Comparison of ENCODE assay signal across 29 mouse cellular contexts in the genomic region with DNA sequence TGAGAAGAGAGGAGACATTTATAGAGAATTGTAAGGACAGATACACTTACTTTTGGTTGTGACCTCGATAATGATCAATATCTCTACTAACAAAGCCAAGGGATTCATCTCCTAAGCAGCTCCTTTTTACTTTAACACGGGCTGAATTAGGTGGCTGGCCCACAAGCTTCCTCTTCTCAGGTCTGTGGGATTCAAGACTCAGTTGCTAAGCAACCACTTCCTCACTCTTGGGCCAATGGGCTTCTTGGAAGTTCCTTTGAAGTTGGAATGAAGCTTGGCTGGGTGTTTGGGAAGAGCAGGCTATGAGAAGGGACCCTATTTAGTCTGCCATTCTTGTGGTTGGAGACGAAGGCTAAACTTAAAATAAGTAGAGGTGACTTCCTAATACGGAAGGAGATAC. TPM values are rescaled to one million over a fixed set of nuclear protein-coding genes. Genes with fewer than 3 reads are reported as not detected.
DNase-seq lines count a peak whose midpoint lies in the region; ATAC-seq and TF ChIP-seq lines count a peak whose summit lies in the region.
"Had no signal": no experiment of that assay in that cellular context is flagged by ENCODE, and none has a peak within 500 bp of the region (broad histone marks: within the 10 kb centered on the region; RNA-seq: fewer than 3 reads in every experiment).

A gene (minus strand): TSS at position 182 of the 400 bp plus-strand sequence.

- no peak within 1 kb of the TSS for H3K4me2 ChIP-seq in embryonic facial prominence, embryonic 11.5 days (ENCODE audit: low read depth, low read length)
- H3K4me2 ChIP-seq: embryonic facial prominence, embryonic 12.5 days; forebrain, embryonic 12.5 days; heart, embryonic 12.5 days; limb, embryonic 15.5 days; neural tube, embryonic 12.5 days had no signal

- H3K27me3 ChIP-seq in embryonic facial prominence, embryonic 11.5 days (ENCODE audit: control insufficient read depth, insufficient read depth, low read length): no peaks in the 10 kb centered on the region
- H3K27me3 ChIP-seq in embryonic facial prominence, embryonic 10.5 days (replicated peaks; ENCODE audit: low read depth, poor library complexity, severe bottlenecking): no peaks in the 10 kb centered on the region
- no peaks in the 10 kb centered on the region for H3K27me3 ChIP-seq in testis, adult 2 months (ENCODE audit: control insufficient read depth, insufficient read depth, low read length)
- H3K27me3 ChIP-seq: embryonic facial prominence, embryonic 12.5 days; heart, embryonic 12.5 days; limb, embryonic 15.5 days; neural tube, embryonic 12.5 days had no signal

- DNase-seq in embryonic facial prominence, embryonic 11.5 days (ENCODE audit: low spot score): peak; percentile 33
- no peak for DNase-seq in embryonic facial prominence, embryonic 10.5 days (ENCODE audit: low spot score)
- DNase-seq in testis, postnatal 10 days (ENCODE audit: low spot score): no peak
- DNase-seq in forelimb bud, embryonic 11.5 days (ENCODE audit: low read depth, low spot score): peak; percentile 13
- no peak for DNase-seq in right cerebral cortex, adult 18-20 months
- no peak for DNase-seq in urinary bladder, postnatal 36 days (ENCODE audit: low spot score in 2 of 2)
- DNase-seq: adrenal gland, postnatal 36 days; cerebellum, adult 11-12 months; cerebellum, postnatal 10 days; gastrocnemius, postnatal 10 days; heart, adult 18-20 months; heart, postnatal 10 days; kidney, postnatal 25 days; lung, postnatal 4 days; thymus, postnatal 36 days had no signal

- H3K9ac ChIP-seq in embryonic facial prominence, embryonic 11.5 days (replicated peaks; ENCODE audit: low read length): no peak within 1 kb of the TSS
- H3K9ac ChIP-seq: embryonic facial prominence, embryonic 12.5 days; forebrain, embryonic 12.5 days; heart, embryonic 12.5 days; limb, embryonic 15.5 days; liver, embryonic 14.5 days; neural tube, embryonic 12.5 days had no signal

- no peak for TF ChIP-seq POLR2A in testis, adult 2 months (IDR thresholded peaks at IDR 0.05; ENCODE audit: control insufficient read depth, low read depth, low read length)

- 45% methylated on average over 4 of the region's 4 CpGs for whole genome bisulfite sequencing in embryonic facial prominence, embryonic 11.5 days
- 36% methylated on average over 4 of the region's 4 CpGs for WGBS in embryonic facial prominence, embryonic 10.5 days

- no peak for ATAC-seq in embryonic facial prominence, embryonic 11.5 days (replicated peaks; ENCODE audit: insufficient number of reproducible peaks, low FRiP score, low TSS enrichment, low read depth)
- ATAC-seq: hindbrain, postnatal 0 days; intestine, embryonic 16.5 days had no signal

- H3K27ac ChIP-seq in embryonic facial prominence, embryonic 11.5 days (replicated peaks; ENCODE audit: low read depth, low read length): no peak within 1 kb of the TSS
- H3K27ac ChIP-seq in embryonic facial prominence, embryonic 10.5 days (replicated peaks): no peak within 1 kb of the TSS
- H3K27ac ChIP-seq in testis, adult 2 months (ENCODE audit: control insufficient read depth, insufficient read depth, low read depth, low read length): no peak within 1 kb of the TSS; the same call in 1 of the 2 replicates
- H3K27ac ChIP-seq: embryonic facial prominence, embryonic 12.5 days; forebrain, embryonic 12.5 days; hindbrain, postnatal 0 days; limb, embryonic 15.5 days; liver, embryonic 14.5 days; neural tube, embryonic 12.5 days had no signal

- no peaks in the 10 kb centered on the region for H3K9me3 ChIP-seq in embryonic facial prominence, embryonic 11.5 days (replicated peaks; ENCODE audit: control insufficient read depth, low read length)
- no peaks in the 10 kb centered on the region for H3K9me3 ChIP-seq in embryonic facial prominence, embryonic 10.5 days
- H3K9me3 ChIP-seq: embryonic facial prominence, embryonic 12.5 days; forebrain, embryonic 12.5 days; heart, embryonic 12.5 days; limb, embryonic 15.5 days; neural tube, embryonic 12.5 days had no signal

- no peak within 1 kb of the TSS for H3K4me3 ChIP-seq in embryonic facial prominence, embryonic 11.5 days (ENCODE audit: low read depth, low read length)
- no peak within 1 kb of the TSS for H3K4me3 ChIP-seq in embryonic facial prominence, embryonic 10.5 days
- H3K4me3 ChIP-seq in testis, adult 2 months (ENCODE audit: control insufficient read depth, low read depth, low read length): peak within 1 kb of the TSS; percentile 42
- H3K4me3 ChIP-seq: embryonic facial prominence, embryonic 12.5 days; erythroblast, embryonic 14.5 days; forebrain, embryonic 12.5 days; heart, embryonic 12.5 days; limb, embryonic 15.5 days; neural tube, embryonic 12.5 days had no signal

- no peaks in the 10 kb centered on the region for H3K36me3 ChIP-seq in embryonic facial prominence, embryonic 11.5 days (replicated peaks; ENCODE audit: control insufficient read depth, insufficient read depth, low read depth, low read length)
- no peaks in the 10 kb centered on the region for H3K36me3 ChIP-seq in embryonic facial prominence, embryonic 10.5 days (replicated peaks)
- H3K36me3 ChIP-seq in testis, adult 2 months (ENCODE audit: control insufficient read depth, insufficient read depth, low read length): no peaks in the 10 kb centered on the region
- H3K36me3 ChIP-seq: embryonic facial prominence, embryonic 12.5 days; forebrain, embryonic 12.5 days; heart, embryonic 12.5 days; limb, embryonic 15.5 days; neural tube, embryonic 12.5 days had no signal

- TF ChIP-seq CTCF in testis, adult 2 months (IDR thresholded peaks at IDR 0.05; ENCODE audit: control insufficient read depth, insufficient read depth, insufficient replicate concordance, low read depth, low read length): no peak

- no peaks in the 10 kb centered on the region for H3K4me1 ChIP-seq in embryonic facial prominence, embryonic 11.5 days (ENCODE audit: control insufficient read depth, insufficient read depth, low read length)
- no peaks in the 10 kb centered on the region for H3K4me1 ChIP-seq in embryonic facial prominence, embryonic 10.5 days
- H3K4me1 ChIP-seq in testis, adult 2 months (ENCODE audit: control insufficient read depth, insufficient read depth, low read length): no peaks in the 10 kb centered on the region
- H3K4me1 ChIP-seq: embryonic facial prominence, embryonic 12.5 days; forebrain, embryonic 12.5 days; heart, embryonic 12.5 days; limb, embryonic 15.5 days; neural tube, embryonic 12.5 days had no signal

RNA-seq across cellular contexts. Expression of the gene that starts here (rescaled TPM):
- polyA plus RNA-seq in embryonic facial prominence, embryonic 11.5 days (2014; fragmentation: Nextera tagmentation; extraction: Ambion mirVana): not detected in 2 replicates
- polyA plus RNA-seq in embryonic facial prominence, embryonic 10.5 days (2016; fragmentation: Nextera tagmentation; extraction: Ambion mirVana): not detected in 2 replicates
- 20.2 and 23.5 TPM in 2 replicates for polyA plus RNA-seq in testis, adult 2 months (2012; rRNA removed)
- polyA plus RNA-seq: embryonic facial prominence, embryonic 12.5 days; erythroblast, embryonic 14.5 days; forebrain, embryonic 12.5 days; heart, embryonic 12.5 days; hindbrain, embryonic 11.5 days; hindbrain, postnatal 0 days; intestine, embryonic 16.5 days; kidney, embryonic 14.5 days; limb, embryonic 15.5 days; liver, embryonic 14.5 days; lung, embryonic 16.5 days; neural tube, embryonic 12.5 days; spleen, adult 2 months had no signal

Comparison
In these comparisons a context has a peak if more than half of its experiments do, and no peak if none do; other contexts are left out.
1. RNA of the gene that starts here (polyA plus RNA-seq): 20.2 to 23.5 TPM in testis, adult 2 months; not detected in embryonic facial prominence, embryonic 10.5 days and not detected in embryonic facial prominence, embryonic 11.5 days; every median in the first group is over 10 times any median in the second.
2. Peak in DNase-seq in embryonic facial prominence, embryonic 11.5 days; RNA of the gene not detected or under 1 TPM.